Mouse (Mus musculus) R1 (cell line): ENCODE data around the gene R3hdm2.

ENCODE experiments used
- DNase-seq: peaks from one replicate; pipeline ENCODE4 v3.0.0-alpha.2; 2018; ENCODE audit warnings: low read depth, low spot score

Gene R3hdm2

DNA sequence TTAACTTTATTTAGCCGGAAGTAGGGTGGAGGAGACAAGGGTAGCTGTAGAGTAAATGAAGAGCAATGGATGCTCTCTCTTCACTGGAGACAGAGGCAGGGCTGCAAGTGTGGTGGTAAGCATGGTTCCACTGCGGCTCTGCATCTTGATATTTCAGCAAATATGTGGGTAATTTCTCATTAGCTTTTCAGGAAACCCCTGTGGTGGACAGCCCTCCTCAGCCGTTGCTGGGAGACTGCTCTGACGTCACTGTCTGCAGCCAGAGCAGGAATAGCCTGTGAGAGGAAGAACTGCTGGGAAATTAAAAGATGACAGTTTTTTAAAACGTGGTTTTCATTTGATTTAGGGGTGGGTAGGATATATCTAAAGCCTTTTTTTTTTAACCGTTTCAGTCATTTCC, 41.9 kb downstream of the R3hdm2 start:
- no peak for DNase-seq

GRCm38 (mm10) chr10:127425794-127426193, 45.7 kb downstream of the R3hdm2 start:
- peak; percentile 25 for DNase-seq

- peak; percentile 84 for DNase-seq
These were observed 46.5 kb downstream of the R3hdm2 start for GRCm38 (mm10) chr10:127426670-127427069.

GRCm38 (mm10) chr10:127427107-127427506, 47.0 kb downstream of the R3hdm2 start:
- no peak for DNase-seq

- DNase-seq: no peak
These were observed 47.9 kb downstream of the R3hdm2 start for GRCm38 (mm10) chr10:127427987-127428386.

- DNase-seq: no peak
These were observed 49.4 kb downstream of the R3hdm2 start for GRCm38 (mm10) chr10:127429538-127429937.

- DNase-seq: no peak
These were observed 52.3 kb downstream of the R3hdm2 start for GRCm38 (mm10) chr10:127432466-127432865.

GRCm38 (mm10) chr10:127437354-127438113, 57.4 kb downstream of the R3hdm2 start:
- DNase-seq: no peak

DNA sequence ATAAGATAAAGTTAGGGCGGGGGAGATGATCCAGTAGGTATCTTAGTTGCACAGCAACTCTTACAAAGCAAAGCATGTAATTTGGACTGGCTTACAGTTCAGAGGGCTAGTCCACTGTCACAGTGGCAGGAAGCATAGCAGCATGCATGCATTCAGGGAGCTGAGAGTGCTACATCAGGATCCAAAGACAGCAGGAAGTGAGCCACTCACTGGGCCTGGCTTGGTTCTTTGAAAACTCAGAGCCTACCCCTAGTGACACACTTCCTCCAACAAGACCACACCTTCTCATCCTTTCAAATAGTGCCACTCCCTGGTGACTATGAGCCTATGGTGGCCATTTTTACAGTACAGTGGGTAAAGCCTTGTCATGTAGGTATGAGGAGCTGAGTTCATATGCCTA, 73.6 kb downstream of the R3hdm2 start:
- DNase-seq: peak; percentile 93

- DNase-seq: no peak
These were observed 82.4 kb downstream of the R3hdm2 start for GRCm38 (mm10) chr10:127462411-127463096.

DNA sequence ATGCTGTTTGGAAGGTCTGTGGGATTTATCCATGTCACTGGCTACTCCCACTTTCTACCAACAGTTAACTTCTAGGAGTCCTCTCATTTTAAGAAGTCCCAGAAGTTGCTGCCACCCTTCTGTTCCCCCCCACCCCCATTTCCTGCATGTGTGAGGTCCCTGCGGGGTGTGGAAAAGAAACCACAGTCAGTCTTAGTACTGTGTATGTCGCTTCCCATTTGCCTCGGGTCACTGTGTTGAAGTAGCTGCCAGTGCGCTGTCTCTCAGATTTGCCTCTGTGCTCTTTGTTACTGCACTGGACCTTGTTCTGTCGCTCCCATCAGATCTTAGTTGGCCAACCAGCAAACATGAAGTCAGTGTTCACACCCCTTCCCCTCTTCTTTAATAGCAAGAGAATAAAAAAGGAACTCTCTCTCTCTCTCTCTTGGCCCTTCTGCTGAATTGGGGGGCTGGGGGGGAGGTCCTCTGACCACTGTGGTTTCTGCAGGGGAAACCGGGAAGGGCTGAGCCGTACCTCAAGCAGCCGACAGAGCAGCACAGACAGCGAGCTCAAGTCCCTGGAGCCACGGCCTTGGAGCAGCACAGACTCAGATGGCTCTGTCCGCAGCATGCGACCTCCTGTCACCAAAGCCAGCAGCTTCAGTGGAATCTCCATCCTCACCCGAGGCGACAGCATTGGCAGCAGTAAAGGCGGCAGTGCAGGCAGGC, 91.3 kb downstream of the R3hdm2 start:
- no peak for DNase-seq

- no peak for DNase-seq
These were observed 92.6 kb downstream of the R3hdm2 start for GRCm38 (mm10) chr10:127472722-127473121.

GRCm38 (mm10) chr10:127475175-127475574, 95.0 kb downstream of the R3hdm2 start:
- DNase-seq: no peak

DNA sequence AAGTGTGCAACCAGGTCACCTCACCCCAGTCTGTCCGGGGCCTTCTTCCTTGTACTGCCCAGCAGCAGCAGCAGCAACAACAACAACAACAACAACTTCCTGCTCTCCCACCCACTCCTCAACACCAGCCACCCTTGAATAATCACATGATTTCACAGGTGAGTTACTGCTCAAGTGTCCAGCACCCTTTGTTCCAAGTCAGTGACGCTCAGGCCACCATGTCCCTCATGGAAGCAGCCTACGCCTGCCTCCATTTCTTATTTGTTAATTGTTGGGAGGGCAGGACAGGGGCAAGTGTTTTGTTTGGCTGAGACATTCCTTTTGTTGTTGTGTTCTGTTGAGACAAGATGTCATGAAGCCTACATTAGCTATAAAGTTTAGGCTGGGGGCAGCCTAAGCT, 96.4 kb downstream of the R3hdm2 start:
- DNase-seq: no peak

DNA sequence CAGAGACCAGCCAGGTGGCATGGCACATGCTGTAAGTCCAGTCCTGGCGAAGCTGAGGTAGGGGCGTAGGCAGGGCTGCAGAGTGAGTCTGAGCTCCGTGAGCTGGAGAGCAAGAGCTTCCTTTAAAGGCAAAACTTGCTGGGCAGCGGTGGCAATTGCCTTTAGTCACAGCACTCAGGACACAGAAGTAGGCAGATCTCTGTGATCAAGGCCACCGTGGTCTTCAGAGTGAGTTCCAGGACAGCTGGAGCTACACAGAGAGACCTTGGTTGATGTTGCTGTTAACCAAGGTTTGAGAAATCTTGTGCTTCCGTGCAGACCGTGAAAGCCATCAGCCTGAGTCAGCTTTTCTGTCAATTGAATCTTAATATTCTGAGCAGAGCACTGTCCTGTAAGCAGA, 97.2 kb downstream of the R3hdm2 start:
- DNase-seq: no peak

DNA sequence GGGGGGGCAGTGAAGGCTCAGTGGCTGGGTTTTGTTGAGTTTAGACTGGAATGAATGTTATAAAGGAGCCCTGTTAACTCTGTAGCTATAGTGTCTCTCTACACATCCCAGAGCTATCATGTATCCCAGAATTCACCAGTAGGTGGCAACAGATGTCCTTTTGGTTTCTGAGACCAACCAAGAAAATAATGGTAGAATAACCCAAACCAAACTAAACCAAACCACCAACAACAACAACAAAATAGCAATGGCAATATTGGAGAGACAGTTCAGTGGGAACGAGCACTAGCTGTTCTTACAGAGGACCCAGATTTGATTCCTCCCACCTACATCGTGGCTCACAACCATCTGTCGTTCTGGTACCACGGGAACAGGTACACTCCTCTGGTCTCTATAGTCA, 99.0 kb downstream of the R3hdm2 start:
- DNase-seq: peak; percentile 49

DNA sequence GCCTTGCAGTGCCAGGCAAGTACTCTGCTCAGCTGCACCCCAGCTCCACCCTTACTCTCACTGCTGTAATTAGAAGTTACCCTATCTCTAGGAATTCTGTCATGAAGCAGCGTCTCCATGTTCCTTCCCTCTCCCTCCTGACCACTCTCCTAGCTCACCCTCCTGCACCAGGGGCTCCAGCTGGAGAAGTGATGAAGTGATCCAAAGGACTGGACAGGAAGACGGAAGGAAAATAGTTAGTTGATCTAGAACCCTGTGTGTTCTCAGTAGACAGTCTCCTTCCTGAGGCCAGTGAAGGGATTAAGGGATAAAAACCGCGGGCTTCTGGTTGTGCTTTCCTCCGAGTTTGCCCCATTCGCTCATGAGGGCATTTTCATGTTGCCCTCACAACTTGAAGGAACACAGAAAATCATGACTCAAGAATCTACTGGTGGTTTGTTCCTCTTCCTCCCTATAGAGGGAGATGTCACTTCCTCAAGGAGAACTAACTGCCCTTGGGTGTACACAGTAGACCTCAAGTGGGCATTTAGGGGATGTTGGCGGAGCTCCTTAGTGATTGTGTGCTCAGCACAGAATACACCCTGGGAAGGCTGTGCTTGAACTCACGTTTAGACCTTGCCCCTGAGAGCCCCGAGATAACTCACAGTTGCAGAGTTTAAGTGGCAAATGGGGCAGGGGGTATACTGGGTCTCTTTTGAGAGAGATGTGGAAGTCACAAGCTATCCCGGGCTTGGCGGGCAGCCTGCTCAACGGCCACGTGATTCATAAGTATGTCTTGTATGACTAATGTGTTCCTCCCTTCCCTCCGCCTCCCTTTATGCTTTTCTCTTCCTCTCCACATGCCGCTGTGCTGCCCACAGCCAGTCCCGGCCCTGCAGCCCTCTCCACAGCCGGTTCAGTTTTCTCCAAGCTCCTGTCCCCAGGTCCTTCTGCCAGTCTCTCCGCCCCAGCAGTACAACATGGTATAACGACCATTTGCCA, 101.0 kb downstream of the R3hdm2 start:
- peak; percentile 16 for DNase-seq

DNA sequence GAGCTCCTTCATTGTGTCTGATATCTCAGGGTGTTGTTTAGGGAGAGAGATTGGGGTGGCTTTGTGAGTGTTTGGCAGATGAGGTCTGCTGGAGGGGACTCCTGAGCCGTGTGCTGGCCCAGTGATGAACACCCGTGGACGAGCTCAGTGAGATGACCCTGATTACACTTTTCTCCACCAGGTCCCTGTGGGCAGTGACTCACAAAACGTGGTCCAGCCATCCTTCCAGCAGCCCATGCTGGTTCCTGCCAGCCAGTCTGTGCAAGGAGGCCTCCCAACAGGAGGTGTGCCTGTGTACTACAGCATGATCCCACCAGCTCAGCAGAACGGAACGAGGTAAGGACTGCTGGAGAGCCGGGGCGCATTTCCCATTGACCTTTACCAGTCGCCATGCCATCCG, 105.1 kb downstream of the R3hdm2 start:
- no peak for DNase-seq

DNA sequence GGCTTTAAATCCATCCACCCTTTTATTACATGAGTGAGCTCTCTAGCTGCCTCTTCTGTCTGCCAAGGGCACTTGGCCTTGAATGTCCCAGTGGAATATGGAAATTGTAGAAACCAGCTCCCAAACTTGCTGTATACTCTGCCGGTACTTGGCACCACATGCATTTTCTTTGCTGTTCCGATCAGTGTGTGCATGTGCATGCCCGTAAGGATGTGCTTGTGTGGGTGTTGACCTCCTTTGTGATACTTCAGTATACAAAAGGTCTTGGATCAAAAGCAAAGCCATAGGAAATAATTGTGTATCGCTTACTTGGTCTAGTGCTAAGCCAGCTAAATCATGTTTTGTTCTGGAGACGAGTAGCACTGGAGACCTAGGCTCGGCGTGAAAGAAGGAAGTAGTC, 108.7 kb downstream of the R3hdm2 start:
- no peak for DNase-seq

GRCm38 (mm10) chr10:127490160-127491127, 110.3 kb downstream of the R3hdm2 start:
- no peak for DNase-seq
